Mouse (Mus musculus) lung, embryonic 14.5 days (tissue): ENCODE results near the gene Zfp536. TPM values are rescaled to one million over a fixed set of nuclear protein-coding genes. Genes with fewer than 3 reads are reported as not detected.

Experiments
- ATAC-seq: fragments of 200-750 bp; cut with Nextera tagmentation; 2 replicates; pipeline ENCODE4 v1.8.0; 2017; ENCODE audit warnings: mild to moderate bottlenecking, moderate TSS enrichment, moderate library complexity; ENCODE audit not compliant: insufficient read depth
- DNase-seq: peaks from one replicate; pipeline ENCODE4 v3.0.0-alpha.2; 2015
- H3K27ac ChIP-seq: fragments of 300-500 bp; sonication (generic); 2 replicates; pipeline ENCODE4 v1.5.1; 2014; ENCODE audit warnings: low read depth, mild to moderate bottlenecking, moderate library complexity
- H3K27me3 ChIP-seq: fragments of 300-500 bp; sonication (generic); 2 replicates; pipeline ENCODE4 v1.6.1; 2014; ENCODE audit warnings: low read length, control low read depth; ENCODE audit not compliant: insufficient read depth
- H3K36me3 ChIP-seq: fragments of 300-500 bp; sonication (generic); 2 replicates; pipeline ENCODE4 v1.6.1; 2014; ENCODE audit warnings: control low read depth; ENCODE audit not compliant: insufficient read depth
- H3K4me1 ChIP-seq: fragments of 300-500 bp; sonication (generic); 2 replicates; pipeline ENCODE4 v1.6.1; 2014; ENCODE audit warnings: antibody characterized with exemption, control low read depth; ENCODE audit not compliant: insufficient read depth
- H3K4me2 ChIP-seq: fragments of 300-500 bp; sonication (generic); 2 replicates; pipeline ENCODE4 v1.6.1; 2014; ENCODE audit warnings: mild to moderate bottlenecking
- H3K4me3 ChIP-seq: fragments of 300-500 bp; sonication (generic); 2 replicates; pipeline ENCODE4 v1.5.1; 2014; ENCODE audit warnings: low read depth, low read length
- H3K9ac ChIP-seq: fragments of 300-500 bp; sonication (generic); 2 replicates; pipeline ENCODE4 v1.6.1; 2014
- H3K9me3 ChIP-seq: fragments of 300-500 bp; sonication (generic); 2 replicates; pipeline ENCODE4 v1.6.1; 2016; ENCODE audit warnings: low read depth, low read length, control low read depth
- CTCF ChIP-seq: IDR thresholded peaks from 2 replicates; pipeline ENCODE4 v1.5.1; 2016; ENCODE audit warnings: antibody characterized with exemption, low read depth
- WGBS: fragments of 180-500 bp; shearing (Covaris S2); extraction: QIAGEN DNeasy Blood & Tissue Kit; methylation state at CpG from one replicate; pipeline ENCODE4 v1.1.7; 2014; 5-methylcytosine and 5-hydroxymethylcytosine counted together
- polyA plus RNA-seq: library from polyadenylated mRNA; unstranded; fragments of >200 nt; fragmentation: Nextera tagmentation; extraction: Ambion mirVana; gene quantifications from 2 replicates; pipeline ENCODE4 v1.2.1, GENCODE M21; 2014

The Zfp536 gene
- polyA plus RNA-seq, result 13.1 and 13.7 TPM in 2 replicates

DNA sequence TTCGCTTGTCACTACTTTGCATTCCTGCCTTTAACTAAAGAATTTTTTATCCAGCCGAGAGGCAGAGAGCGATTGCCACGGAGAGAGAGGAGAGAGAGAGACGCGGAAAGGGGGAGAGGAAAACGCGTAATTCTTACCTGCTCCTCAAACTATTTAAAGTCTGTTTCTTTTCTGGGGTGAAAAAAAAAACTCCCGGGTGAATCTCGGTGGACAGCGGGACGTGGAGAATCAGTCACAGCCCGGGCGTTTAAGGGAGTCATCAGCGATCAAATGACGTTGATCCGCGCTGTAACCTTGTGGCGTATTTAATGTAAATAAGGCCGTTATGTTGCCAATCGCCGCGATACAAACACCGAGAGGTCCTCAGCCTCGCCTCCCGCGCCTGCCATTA lies at the start of gene Zfp536:
TSS of gene Zfp536 (minus strand) at position 330 of the 391 bp plus-strand sequence.
- Histone ChIP-seq H3K9me3 (no peaks in the 10 kb centered on the region), H3K27ac (no peak within 1 kb of the TSS; the same call in 1 of the 2 replicates), H3K27me3 (peaks cover 72% of the 10 kb centered on the region), H3K36me3 (no peaks in the 10 kb centered on the region), H3K9ac (peak within 1 kb of the TSS; percentile 61), H3K4me3 (peak within 1 kb of the TSS; percentile 54), H3K4me2 (peak within 1 kb of the TSS; percentile 96), H3K4me1 (no peaks in the 10 kb centered on the region; the same call in 1 of the 2 replicates)
- no peak for TF ChIP-seq CTCF
- ATAC-seq, result no peak
- WGBS, result under 1% methylated on average over 27 of the region's 27 CpGs
- peak; percentile 64 for DNase-seq

DNA sequence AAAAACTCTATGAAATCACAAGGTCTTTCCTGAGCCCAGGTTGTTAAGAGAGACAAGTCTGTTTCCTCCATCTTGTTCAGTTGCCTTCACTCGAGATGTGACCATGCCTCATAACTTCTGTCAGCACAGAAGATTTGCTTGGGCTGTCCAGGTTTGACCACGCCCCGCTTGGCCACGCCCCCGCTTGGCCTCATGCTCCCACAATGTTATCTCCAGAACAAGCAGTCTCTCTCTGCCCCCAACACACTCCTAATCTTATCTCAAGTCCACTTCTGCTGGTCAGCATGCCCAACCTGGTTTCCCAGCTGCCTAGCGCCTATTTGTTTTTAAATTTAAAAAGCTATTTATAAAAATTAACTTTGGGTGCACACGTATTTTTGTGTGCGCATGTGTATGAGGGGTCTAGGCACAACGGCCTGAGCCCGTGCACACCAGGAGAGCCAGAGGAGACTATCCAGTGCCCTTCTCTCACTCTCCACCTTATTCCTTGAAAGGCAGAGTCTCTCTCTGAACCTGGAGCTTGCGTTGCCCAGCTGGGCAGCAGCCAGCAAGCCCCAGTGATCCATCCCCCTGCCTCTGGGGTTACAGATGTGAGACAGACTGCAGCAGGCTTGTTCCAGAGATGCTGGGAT lies 47.3 kb upstream of the Zfp536 start:
- no peak for TF ChIP-seq CTCF
- no peak for DNase-seq

DNA sequence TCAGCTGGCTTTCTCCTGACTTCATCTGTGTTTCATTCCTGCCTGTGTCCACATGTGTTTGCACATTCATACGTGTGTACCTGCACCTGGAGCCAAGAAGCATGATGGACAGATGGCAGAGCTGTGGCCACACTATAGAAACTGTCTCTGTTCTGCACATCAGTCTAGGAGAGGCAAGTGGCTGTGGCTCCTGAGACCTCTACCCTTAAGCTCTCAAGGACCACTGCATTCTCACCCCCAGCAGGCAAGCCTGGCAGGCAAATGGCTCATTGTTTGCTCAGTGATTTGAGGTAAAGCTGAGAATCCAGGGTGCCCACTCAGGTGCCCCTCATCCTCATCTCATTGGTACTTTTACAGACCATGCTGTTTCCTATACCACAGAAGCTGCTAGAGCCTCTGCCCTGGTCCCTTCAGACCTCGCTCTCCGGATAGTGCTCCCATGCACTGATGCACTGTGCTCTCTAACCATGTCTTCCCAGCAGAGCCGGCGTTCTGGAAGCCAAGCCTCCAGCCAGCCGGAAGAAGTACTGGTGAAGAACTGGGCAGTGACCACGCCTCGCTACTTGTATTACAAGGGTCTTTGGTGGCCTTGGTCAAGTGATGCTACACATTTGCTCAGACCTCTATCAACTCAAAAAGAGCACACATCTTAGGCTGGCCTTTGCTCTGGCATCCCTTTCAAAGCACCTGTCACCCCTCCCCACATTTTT lies 45.3 kb upstream of the Zfp536 start:
- Histone ChIP-seq H3K4me2 (no peak overlapping the region), H3K9me3 (no peaks in the 10 kb centered on the region), H3K4me3 (no peak overlapping the region), H3K36me3 (no peaks in the 10 kb centered on the region), H3K27me3 (no peaks in the 10 kb centered on the region), H3K9ac (no peak overlapping the region), H3K4me1 (no peaks in the 10 kb centered on the region), H3K27ac (no peak overlapping the region)
- WGBS, result 74% methylated on average over 8 of the region's 8 CpGs
- TF ChIP-seq CTCF, result no peak
- ATAC-seq (no peak), DNase-seq (no peak)

More for the DNA sequence above, 47.3 kb upstream of the Zfp536 start:
- no peaks in the 10 kb centered on the region for H3K9me3 ChIP-seq
- no peaks in the 10 kb centered on the region for H3K36me3 ChIP-seq
- H3K27me3 ChIP-seq, result no peaks in the 10 kb centered on the region
- H3K4me2 ChIP-seq, result no peak overlapping the region
- no peak overlapping the region for H3K4me3 ChIP-seq
- no peak overlapping the region for H3K27ac ChIP-seq
- whole genome bisulfite sequencing, result 57% methylated on average over 11 of the region's 11 CpGs
- no peak for ATAC-seq
- no peaks in the 10 kb centered on the region for H3K4me1 ChIP-seq
- H3K9ac ChIP-seq, result no peak overlapping the region

DNA sequence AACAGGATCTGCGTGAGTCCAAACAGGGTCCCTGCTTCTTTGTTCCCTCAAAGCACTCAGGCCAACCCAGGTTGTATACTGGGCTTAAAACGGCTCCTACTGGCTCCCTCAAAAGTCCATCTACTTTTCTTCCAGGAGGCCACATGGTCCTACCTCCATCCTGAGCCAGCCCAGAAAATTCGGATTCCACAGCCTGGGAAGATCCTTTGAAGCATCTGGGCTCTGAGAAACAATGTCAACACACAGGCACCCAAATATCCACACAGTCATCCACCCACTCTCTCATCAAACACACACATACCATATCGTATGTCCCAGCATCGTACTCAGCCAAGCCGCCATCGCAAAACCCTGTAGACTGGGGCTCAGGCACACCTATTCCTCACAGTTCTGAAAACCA lies 43.5 kb upstream of the Zfp536 start:
- Histone ChIP-seq H3K4me2 (no peak overlapping the region), H3K9me3 (no peaks in the 10 kb centered on the region), H3K27me3 (no peaks in the 10 kb centered on the region), H3K4me3 (no peak overlapping the region), H3K4me1 (no peaks in the 10 kb centered on the region), H3K9ac (no peak overlapping the region), H3K27ac (no peak overlapping the region), H3K36me3 (no peaks in the 10 kb centered on the region)
- no peak for ATAC-seq
- no peak for TF ChIP-seq CTCF
- DNase-seq, result no peak
- 82% methylated on average over 7 of the region's 7 CpGs for WGBS

DNA sequence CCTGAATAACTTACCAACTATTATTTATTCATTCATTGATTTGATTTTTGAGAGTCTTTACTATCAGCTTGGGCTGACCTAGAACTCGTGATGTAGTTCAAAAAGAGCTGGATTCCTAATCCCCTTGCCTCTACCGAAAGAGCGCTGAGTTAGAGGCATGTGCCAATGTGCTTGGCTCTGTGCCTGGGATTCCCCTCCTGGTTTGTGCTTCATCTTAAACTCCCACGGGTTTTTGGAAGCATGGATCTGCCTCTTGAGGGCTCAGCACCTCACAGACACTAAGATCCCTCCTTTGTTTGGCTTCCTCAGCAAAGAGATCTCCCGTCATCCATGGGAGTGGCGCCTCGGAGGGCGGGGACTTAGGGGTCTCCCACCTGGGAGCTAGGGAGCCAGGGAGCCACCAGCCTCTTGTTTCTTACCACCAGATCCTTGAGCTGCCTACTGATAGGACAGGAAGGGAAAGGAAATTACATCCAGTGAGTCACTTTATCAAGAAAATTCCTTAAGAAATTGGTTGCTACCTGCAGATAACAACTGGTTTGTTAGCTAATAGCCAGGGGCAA lies 41.5 kb upstream of the Zfp536 start:
- H3K36me3 ChIP-seq, result no peaks in the 10 kb centered on the region
- no peaks in the 10 kb centered on the region for H3K4me1 ChIP-seq
- H3K27me3 ChIP-seq, result no peaks in the 10 kb centered on the region
- DNase-seq (peak; percentile 21), ATAC-seq (no peak)
- no peak overlapping the region for H3K4me3 ChIP-seq
- H3K9ac ChIP-seq, result no peak overlapping the region
- H3K4me2 ChIP-seq, result no peak overlapping the region
- WGBS, result 44% methylated on average over 8 of the region's 8 CpGs
- H3K27ac ChIP-seq, result no peak overlapping the region
- no peak for TF ChIP-seq CTCF
- H3K9me3 ChIP-seq, result no peaks in the 10 kb centered on the region

DNA sequence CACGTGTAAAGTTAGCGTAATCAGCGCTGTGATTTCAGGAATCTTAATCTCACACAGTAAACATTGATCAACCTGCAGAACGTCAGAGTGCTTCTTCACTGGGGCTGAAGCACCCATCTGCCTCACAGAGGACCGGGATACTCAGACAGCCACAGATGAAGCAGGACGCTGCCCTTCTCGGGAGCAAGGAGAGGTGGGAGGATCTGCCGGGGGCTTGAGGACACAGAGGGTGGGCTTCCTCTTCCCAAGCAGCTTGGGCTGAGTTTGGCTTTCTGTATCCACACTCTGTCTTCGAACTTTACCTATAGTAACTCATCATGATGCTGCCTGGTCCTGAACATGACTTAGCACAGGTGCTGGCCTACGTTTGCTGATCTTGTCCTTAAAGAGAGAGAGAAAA lies 40.2 kb upstream of the Zfp536 start:
- no peak for TF ChIP-seq CTCF
- no peak for ATAC-seq

DNA sequence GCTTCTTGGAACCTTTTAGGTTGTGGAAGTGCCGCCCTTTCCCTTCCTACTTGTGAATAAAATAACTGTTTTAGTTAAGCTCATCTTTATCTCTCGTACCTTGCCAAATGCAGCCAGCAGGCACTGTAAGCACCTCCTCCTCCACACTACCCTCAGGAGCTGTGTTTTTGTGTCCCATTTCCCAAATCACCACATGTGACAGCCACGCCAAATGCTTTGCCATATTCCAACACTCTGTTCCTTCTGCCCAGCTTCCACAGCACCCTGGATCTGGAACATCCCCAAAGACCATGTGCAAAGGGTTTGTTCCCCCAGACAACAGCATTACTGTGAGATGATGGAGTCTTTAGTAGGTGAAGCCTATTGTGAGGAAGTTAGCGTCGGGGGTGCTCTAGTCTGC lies 36.5 kb upstream of the Zfp536 start:
- Histone ChIP-seq H3K27me3 (no peaks in the 10 kb centered on the region), H3K9ac (no peak overlapping the region), H3K9me3 (no peaks in the 10 kb centered on the region), H3K4me1 (no peaks in the 10 kb centered on the region), H3K4me3 (no peak overlapping the region), H3K4me2 (no peak overlapping the region), H3K36me3 (no peaks in the 10 kb centered on the region), H3K27ac (no peak overlapping the region)
- ATAC-seq (no peak), DNase-seq (no peak)
- no peak for TF ChIP-seq CTCF
- WGBS, result 82% methylated on average over 5 of the region's 5 CpGs

More for the DNA sequence above, 40.2 kb upstream of the Zfp536 start:
- H3K36me3 ChIP-seq, result no peaks in the 10 kb centered on the region
- H3K4me3 ChIP-seq, result no peak overlapping the region
- H3K27me3 ChIP-seq, result no peaks in the 10 kb centered on the region
- no peak overlapping the region for H3K9ac ChIP-seq
- WGBS, result 59% methylated on average over 10 of the region's 10 CpGs
- H3K4me2 ChIP-seq, result no peak overlapping the region
- no peaks in the 10 kb centered on the region for H3K9me3 ChIP-seq
- no peaks in the 10 kb centered on the region for H3K4me1 ChIP-seq
- no peak for DNase-seq
- no peak overlapping the region for H3K27ac ChIP-seq
